16 mouse cellular contexts compared by ENCODE assay signal in genomic region chr2:160580250-160580649, GRCm38 (mm10).
"Had no signal": no experiment of that assay in that cellular context is flagged by ENCODE, and none has a peak within 500 bp of the region (broad histone marks: within the 10 kb centered on the region; RNA-seq: fewer than 3 reads in every experiment).

No protein-coding gene starts in this region.

- H3K4me2 ChIP-seq: lung, embryonic 15.5 days; stomach, embryonic 15.5 days had no signal

- H3K4me3 ChIP-seq: lung, embryonic 15.5 days; megakaryocyte, embryonic 14.5 days; midbrain, embryonic 12.5 days; neural tube, embryonic 12.5 days; stomach, embryonic 15.5 days had no signal

- H3K36me3 ChIP-seq: lung, embryonic 15.5 days; midbrain, embryonic 12.5 days; neural tube, embryonic 12.5 days; stomach, embryonic 15.5 days had no signal

- H3K9ac ChIP-seq: liver, postnatal 0 days; lung, embryonic 15.5 days; midbrain, embryonic 12.5 days; neural tube, embryonic 12.5 days; stomach, embryonic 15.5 days had no signal

- H3K4me1 ChIP-seq: lung, embryonic 15.5 days had no signal

- H3K27ac ChIP-seq: lung, embryonic 15.5 days; macrophage; neural tube, embryonic 12.5 days; stomach, embryonic 15.5 days; stomach, postnatal 0 days had no signal

- ATAC-seq: liver, postnatal 0 days; lung, postnatal 0 days had no signal

- DNase-seq: liver, postnatal 0 days; lung, adult 2 months; lung, postnatal 14 days; lung, postnatal 36 days; right cerebral cortex, postnatal 14 days; thymus, adult 2 months; thymus, postnatal 25 days; thymus, postnatal 4 days had no signal

- H3K9me3 ChIP-seq: lung, embryonic 15.5 days; megakaryocyte, embryonic 14.5 days; midbrain, embryonic 12.5 days; neural tube, embryonic 12.5 days; stomach, embryonic 15.5 days had no signal
